Mouse (Mus musculus) adrenal gland, adult 10 weeks (tissue): ENCODE measurements around the gene Olfr1028. TPM values are rescaled to one million over a fixed set of nuclear protein-coding genes. Genes with fewer than 3 reads are reported as not detected.

ENCODE experiments used
- polyA plus RNA-seq: library from polyadenylated mRNA; stranded (reverse); fragments of 350-450 nt; fragmentation: Illumina TruSeq; extraction: RNeasy Lipid Tissue Mini Kit (QIAGEN cat#74804); gene quantifications from one replicate; pipeline ENCODE4 v1.2.3, GENCODE M21; 2014; ENCODE audit warnings: low read depth, low replicate concordance

Olfr1028 gene
- not detected for polyA plus RNA-seq

GRCm38 (mm10) chr2:85950137-85950536, at the start of gene Olfr1028:
TSS of gene Olfr1028 (plus strand) at chr2:85950437.

GRCm38 (mm10) chr2:85904952-85905351, 45.3 kb upstream of the Olfr1028 start, which contains the start of gene Olfr1024:
TSS of gene Olfr1024 (minus strand) at chr2:85905052.

GRCm38 (mm10) chr2:85914893-85915292, 35.3 kb upstream of the Olfr1028 start, which contains the start of gene Olfr1025-ps1:
TSS of gene Olfr1025-ps1 (plus strand) at chr2:85915193.

GRCm38 (mm10) chr2:85921258-85921657, 29.0 kb upstream of the Olfr1028 start, which contains the start of gene Olfr1026:
TSS of gene Olfr1026 (plus strand) at chr2:85921558.

GRCm38 (mm10) chr2:85973595-85973994, 23.4 kb downstream of the Olfr1028 start, which contains the start of gene Olfr1029:
TSS of gene Olfr1029 (plus strand) at chr2:85973895.

GRCm38 (mm10) chr2:85978976-85979375, 28.7 kb downstream of the Olfr1028 start, which contains the start of gene Olfr1030:
TSS of gene Olfr1030 (plus strand) at chr2:85979276.

GRCm38 (mm10) chr2:85990004-85990403, 39.8 kb downstream of the Olfr1028 start, which contains the start of gene Olfr1031:
TSS of gene Olfr1031 (plus strand) at chr2:85990304.

Other genes starting within 250 kb of the Olfr1028 start
- gene Olfr1009, start 235.0 kb upstream of the Olfr1028 start, polyA plus RNA-seq, result not detected
- gene Olfr1012, start 187.7 kb upstream of the Olfr1028 start, polyA plus RNA-seq, result not detected
- gene Olfr1013, start 183.3 kb upstream of the Olfr1028 start, polyA plus RNA-seq, result 0.47 TPM
- not detected for gene Olfr1014, start 177.7 kb upstream of the Olfr1028 start, polyA plus RNA-seq
- not detected for gene Olfr1015, start 168.4 kb upstream of the Olfr1028 start, polyA plus RNA-seq
- gene Olfr1016, start 147.9 kb upstream of the Olfr1028 start, polyA plus RNA-seq, result not detected
- gene Olfr1018, start 132.0 kb upstream of the Olfr1028 start, polyA plus RNA-seq, result not detected
- not detected for gene Olfr1019, start 105.0 kb upstream of the Olfr1028 start, polyA plus RNA-seq
- gene Olfr1020, start 103.4 kb upstream of the Olfr1028 start, polyA plus RNA-seq, result not detected
- gene Olfr1022, start 81.8 kb upstream of the Olfr1028 start, polyA plus RNA-seq, result not detected
- not detected for gene Olfr1023, start 64.8 kb upstream of the Olfr1028 start, polyA plus RNA-seq
- not detected for gene Olfr1024, start 45.4 kb upstream of the Olfr1028 start, polyA plus RNA-seq
- gene Olfr1025-ps1, start 35.2 kb upstream of the Olfr1028 start, polyA plus RNA-seq, result not detected
- not detected for gene Olfr1026, start 28.9 kb upstream of the Olfr1028 start, polyA plus RNA-seq
- gene Olfr1029, start 23.5 kb downstream of the Olfr1028 start, polyA plus RNA-seq, result 0.17 TPM
- not detected for gene Olfr1030, start 28.8 kb downstream of the Olfr1028 start, polyA plus RNA-seq
- not detected for gene Olfr1031, start 39.9 kb downstream of the Olfr1028 start, polyA plus RNA-seq
- gene Olfr1032, start 55.1 kb downstream of the Olfr1028 start, polyA plus RNA-seq, result not detected
- 12.2 TPM for gene Olfr1033, start 70.2 kb downstream of the Olfr1028 start, polyA plus RNA-seq
- 2.3 TPM for gene Olfr1034, start 95.4 kb downstream of the Olfr1028 start, polyA plus RNA-seq
- not detected for gene Olfr1036, start 123.6 kb downstream of the Olfr1028 start, polyA plus RNA-seq
- not detected for gene Olfr1037, start 136.9 kb downstream of the Olfr1028 start, polyA plus RNA-seq
- not detected for gene Olfr1039, start 185.5 kb downstream of the Olfr1028 start, polyA plus RNA-seq
- gene Olfr1040, start 196.3 kb downstream of the Olfr1028 start, polyA plus RNA-seq, result not detected
- not detected for gene Olfr1042, start 211.4 kb downstream of the Olfr1028 start, polyA plus RNA-seq
- gene Olfr1043, start 217.1 kb downstream of the Olfr1028 start, polyA plus RNA-seq, result not detected
- gene Olfr1044, start 227.4 kb downstream of the Olfr1028 start, polyA plus RNA-seq, result not detected
- gene Olfr52, start 235.2 kb downstream of the Olfr1028 start, polyA plus RNA-seq, result not detected